Mouse (Mus musculus): ENCODE data around the gene Hddc3. TPM values are rescaled to one million over a fixed set of nuclear protein-coding genes. Genes with fewer than 3 reads are reported as not detected.

Gene Hddc3
- polyA plus RNA-seq, 2 experiments, result 2.8 to 5.3 TPM

DNA sequence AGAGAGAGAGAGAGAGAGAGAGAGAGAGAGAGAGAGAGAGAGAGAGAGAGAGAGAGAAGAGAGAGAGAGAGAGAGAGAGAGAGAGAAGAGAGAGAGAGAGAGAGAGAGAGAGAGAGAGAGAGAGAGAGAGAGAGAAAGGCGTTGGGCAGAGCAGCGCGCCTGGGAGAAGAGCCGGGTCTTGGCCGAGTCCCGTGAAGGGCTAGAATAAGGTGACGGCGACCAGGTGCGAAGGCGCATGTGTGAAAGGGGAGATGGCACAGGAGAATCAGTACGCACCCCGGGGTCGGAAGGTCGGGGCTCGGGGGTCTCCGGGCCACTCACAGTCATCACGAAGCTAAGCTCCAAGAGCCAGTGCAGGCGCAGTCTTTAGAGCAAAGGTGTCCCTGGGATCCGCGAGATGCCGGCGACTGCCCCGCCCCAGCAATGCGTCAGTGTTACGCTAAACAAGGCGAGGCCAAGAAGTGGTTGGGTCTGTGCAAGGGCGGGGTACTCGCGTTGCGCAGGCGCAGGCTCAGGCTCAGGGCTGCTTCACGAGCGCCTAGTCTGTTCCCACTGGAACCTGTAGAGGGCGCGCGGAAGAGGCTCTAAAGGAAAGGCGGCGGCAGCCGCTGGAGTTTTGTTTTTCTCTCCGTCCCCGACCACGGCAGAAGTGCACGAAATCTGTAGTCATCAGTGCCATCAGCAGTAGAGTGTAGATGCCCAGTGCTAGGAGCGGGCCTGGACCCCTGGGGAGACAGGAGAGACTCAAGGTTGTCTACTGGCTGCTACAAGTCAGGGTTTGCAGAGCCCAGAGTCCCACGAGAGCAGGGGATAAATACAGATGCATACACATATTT lies 2.9 kb upstream of the Hddc3 start:
- Histone ChIP-seq H3K4me3 (ENCODE audit: insufficient read depth in 1 of 2, low read depth in 2 of 2, low read length in 2 of 2) (peak overlapping the region; percentile 64 to 86), H3K36me3 (replicated peaks; ENCODE audit: control insufficient read depth, insufficient read depth, low read depth) (peaks cover 11% of the 10 kb centered on the region), H3K4me1 (replicated peaks; ENCODE audit: control insufficient read depth in 2 of 2, insufficient read depth in 2 of 2, low read length in 1 of 2) (peaks cover 6 to 31% of the 10 kb centered on the region in 2 experiments; a peak in 3 of 4 replicates), H3K4me2 (ENCODE audit: low read depth) (peak overlapping the region; percentile 77), H3K9ac (replicated peaks) (peak overlapping the region; percentile 85), H3K27me3 (ENCODE audit: control insufficient read depth, insufficient read depth, low read length) (no peaks in the 10 kb centered on the region), H3K27ac (peak overlapping the region; percentile 73), H3K9me3 (ENCODE audit: control insufficient read depth, low read length) (no peaks in the 10 kb centered on the region)
- TF ChIP-seq EP300 (IDR thresholded peaks at IDR 0.05; ENCODE audit: low read depth) (no peak), CTCF (IDR thresholded peaks at IDR 0.05; ENCODE audit: low read depth) (peak; percentile 95)
- WGBS (ENCODE audit: insufficient replicate concordance), result under 1% methylated on average over 45 of the region's 45 CpGs
- peak; percentile 98 for ATAC-seq (ENCODE audit: insufficient read depth)
- DNase-seq (ENCODE audit: low read depth in 3 of 3, low spot score in 3 of 3), result peak; percentile 96 to 98 (median 96)

DNA sequence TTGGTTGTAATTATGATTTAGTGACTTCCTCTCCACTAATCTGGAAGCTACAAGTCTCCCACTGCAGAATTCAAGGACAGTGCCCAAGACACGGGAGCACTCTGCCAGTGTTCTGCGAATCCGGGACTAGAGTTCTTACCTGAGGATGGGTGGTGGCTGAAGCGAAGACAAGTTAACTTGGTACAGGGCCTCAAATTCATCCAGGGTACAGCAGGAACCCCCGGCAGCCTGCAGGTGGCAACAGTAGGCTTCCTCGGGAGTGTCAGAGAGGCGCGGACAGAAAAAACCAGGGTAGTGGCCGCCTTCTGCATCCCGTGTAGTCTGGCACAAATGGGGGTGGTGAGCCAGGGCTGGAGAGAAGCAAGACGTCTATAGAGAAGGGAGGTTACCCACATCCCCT lies 2.1 kb upstream of the Hddc3 start, which contains the start of gene Unc45a:
Unc45a (minus strand) TSS at position 213 of the 400 bp plus-strand sequence.
- no peaks in the 10 kb centered on the region for H3K27me3 ChIP-seq (ENCODE audit: control insufficient read depth, insufficient read depth, low read length)
- WGBS (ENCODE audit: insufficient replicate concordance), result 2% methylated on average over 11 of the region's 11 CpGs
- peak; percentile 63 to 74 (median 67) for DNase-seq (ENCODE audit: low read depth in 3 of 3, low spot score in 3 of 3)
- no peaks in the 10 kb centered on the region for H3K9me3 ChIP-seq (ENCODE audit: control insufficient read depth, low read length)
- ATAC-seq (ENCODE audit: insufficient read depth), result peak; percentile 36
- H3K27ac ChIP-seq, result peak within 1 kb of the TSS; percentile 73
- H3K36me3 ChIP-seq (replicated peaks; ENCODE audit: control insufficient read depth, insufficient read depth, low read depth), result peaks cover 10% of the 10 kb centered on the region
- H3K4me2 ChIP-seq (ENCODE audit: low read depth), result peak within 1 kb of the TSS; percentile 77
- peak within 1 kb of the TSS; percentile 64 to 86 for H3K4me3 ChIP-seq (ENCODE audit: insufficient read depth in 1 of 2, low read depth in 2 of 2, low read length in 2 of 2)
- TF ChIP-seq EP300 (IDR thresholded peaks at IDR 0.05; ENCODE audit: low read depth), result no peak
- TF ChIP-seq CTCF (IDR thresholded peaks at IDR 0.05; ENCODE audit: low read depth), result peak; percentile 88
- H3K9ac ChIP-seq (replicated peaks), result peak within 1 kb of the TSS; percentile 85
- H3K4me1 ChIP-seq (replicated peaks; ENCODE audit: control insufficient read depth in 2 of 2, insufficient read depth in 2 of 2, low read length in 1 of 2), result peaks cover 6 to 31% of the 10 kb centered on the region in 2 experiments; a peak in 3 of 4 replicates

DNA sequence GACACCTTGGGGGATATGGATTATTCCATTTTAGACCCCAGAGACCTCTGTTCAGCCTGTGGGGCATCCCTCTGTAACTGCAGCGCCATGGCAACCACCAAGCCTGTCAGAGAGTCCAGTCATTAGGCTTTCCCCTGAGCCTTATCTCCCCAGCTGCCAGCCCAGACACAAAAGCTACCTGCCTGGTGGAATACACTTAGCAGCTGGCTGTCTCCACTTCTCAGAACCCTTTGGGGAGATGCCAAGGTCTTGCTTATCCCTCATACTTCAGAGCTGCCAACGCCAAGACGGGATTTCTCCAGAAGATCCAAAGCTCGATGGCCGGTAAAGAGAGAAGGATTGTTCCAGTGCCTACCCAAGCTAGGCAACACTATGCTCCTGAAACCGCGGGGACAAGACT lies 1.1 kb upstream of the Hddc3 start:
- DNase-seq (ENCODE audit: low read depth in 3 of 3, low spot score in 3 of 3) (no peak), ATAC-seq (ENCODE audit: insufficient read depth) (no peak)
- peaks cover 6 to 34% of the 10 kb centered on the region in 2 experiments; a peak in 3 of 4 replicates for H3K4me1 ChIP-seq (replicated peaks; ENCODE audit: control insufficient read depth in 2 of 2, insufficient read depth in 2 of 2, low read length in 1 of 2)
- TF ChIP-seq CTCF (IDR thresholded peaks at IDR 0.05; ENCODE audit: low read depth) (no peak), EP300 (IDR thresholded peaks at IDR 0.05; ENCODE audit: low read depth) (no peak)
- no peak overlapping the region for H3K9ac ChIP-seq (replicated peaks)
- no peaks in the 10 kb centered on the region for H3K27me3 ChIP-seq (ENCODE audit: control insufficient read depth, insufficient read depth, low read length)
- H3K27ac ChIP-seq, result no peak overlapping the region
- H3K36me3 ChIP-seq (replicated peaks; ENCODE audit: control insufficient read depth, insufficient read depth, low read depth), result no peaks in the 10 kb centered on the region; the same call in 1 of the 2 replicates
- H3K4me2 ChIP-seq (ENCODE audit: low read depth), result no peak overlapping the region
- no peak overlapping the region for H3K4me3 ChIP-seq (ENCODE audit: insufficient read depth in 1 of 2, low read depth in 2 of 2, low read length in 2 of 2)
- 65% methylated on average over 7 of the region's 7 CpGs for WGBS (ENCODE audit: insufficient replicate concordance)
- no peaks in the 10 kb centered on the region for H3K9me3 ChIP-seq (ENCODE audit: control insufficient read depth, low read length)

GRCm38 (mm10) chr7:80343270-80344018 lies 540 bp downstream of the Hddc3 start:
- no peak overlapping the region; the same call in 1 of the 2 replicates for H3K27ac ChIP-seq
- H3K9ac ChIP-seq (replicated peaks), result peak overlapping the region; percentile 83
- WGBS (ENCODE audit: insufficient replicate concordance), result 24% methylated on average over 19 of the region's 19 CpGs
- peaks cover 6 to 39% of the 10 kb centered on the region in 2 experiments; a peak in 3 of 4 replicates for H3K4me1 ChIP-seq (replicated peaks; ENCODE audit: control insufficient read depth in 2 of 2, insufficient read depth in 2 of 2, low read length in 1 of 2)
- DNase-seq (ENCODE audit: low read depth in 3 of 3, low spot score in 3 of 3) (no peak), ATAC-seq (ENCODE audit: insufficient read depth) (no peak)
- H3K9me3 ChIP-seq (ENCODE audit: control insufficient read depth, low read length), result no peaks in the 10 kb centered on the region
- peak overlapping the region; percentile 83 for H3K4me2 ChIP-seq (ENCODE audit: low read depth)
- H3K27me3 ChIP-seq (ENCODE audit: control insufficient read depth, insufficient read depth, low read length), result no peaks in the 10 kb centered on the region
- H3K4me3 ChIP-seq (ENCODE audit: insufficient read depth in 1 of 2, low read depth in 2 of 2, low read length in 2 of 2), result peak overlapping the region; percentile 62 to 69
- no peak for TF ChIP-seq EP300 (IDR thresholded peaks at IDR 0.05; ENCODE audit: low read depth)
- no peak for TF ChIP-seq CTCF (IDR thresholded peaks at IDR 0.05; ENCODE audit: low read depth)
- no peaks in the 10 kb centered on the region for H3K36me3 ChIP-seq (replicated peaks; ENCODE audit: control insufficient read depth, insufficient read depth, low read depth)

All from liver, embryonic 14.5 days (tissue).